10 mouse cellular contexts compared by ENCODE assay signal in the genomic region with DNA sequence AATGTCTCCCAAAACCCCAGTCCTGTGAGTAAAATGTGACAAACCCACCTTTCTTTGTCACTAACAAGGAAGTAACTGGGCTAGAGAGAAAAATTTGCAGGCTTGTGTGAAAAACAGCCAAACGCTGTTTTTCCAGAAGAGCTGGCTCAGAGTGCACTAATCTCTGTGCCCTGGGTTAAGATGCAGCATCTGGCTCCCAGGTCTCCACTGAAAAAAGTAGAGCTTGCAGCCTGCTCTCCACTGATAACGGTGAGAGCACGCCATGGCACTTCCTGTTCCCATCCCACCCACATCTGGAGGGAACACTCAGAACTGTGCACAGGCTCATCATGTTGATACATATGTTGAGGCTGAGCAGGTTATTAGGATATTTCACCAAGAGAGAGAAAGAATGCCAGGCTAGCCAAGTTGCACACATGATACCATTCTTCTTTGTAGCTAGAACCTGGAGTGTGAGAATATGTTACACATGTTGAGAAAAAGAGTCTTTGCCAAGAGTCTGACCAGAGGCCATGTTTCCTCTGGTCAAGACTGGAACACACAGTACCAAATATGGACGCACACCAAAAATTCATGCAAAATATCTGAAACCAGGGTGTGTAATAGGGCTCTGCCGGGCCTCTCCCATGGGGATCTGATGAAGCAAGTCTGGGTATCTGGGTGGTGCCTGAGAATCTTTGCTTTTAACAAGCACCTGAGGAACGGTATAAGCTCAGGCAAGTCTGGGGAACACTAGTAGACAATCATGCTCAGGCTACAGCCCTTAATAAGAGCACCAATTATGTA.
DNase-seq lines count a peak whose midpoint lies in the region; ATAC-seq and TF ChIP-seq lines count a peak whose summit lies in the region.
"Had no signal": no experiment of that assay in that cellular context is flagged by ENCODE, and none has a peak within 500 bp of the region (broad histone marks: within the 10 kb centered on the region; RNA-seq: fewer than 3 reads in every experiment).

No protein-coding gene starts in this region.

- no peaks in the 10 kb centered on the region for H3K36me3 ChIP-seq in liver, embryonic 14.5 days (replicated peaks; ENCODE audit: control insufficient read depth, insufficient read depth, low read depth)
- no peaks in the 10 kb centered on the region for H3K36me3 ChIP-seq in stomach, postnatal 0 days (ENCODE audit: control insufficient read depth, insufficient read depth, low read length)

- WGBS in liver, embryonic 14.5 days (ENCODE audit: insufficient replicate concordance) = 19% methylated on average over 6 of the region's 6 CpGs
- WGBS in stomach, postnatal 0 days = 54% methylated on average over 6 of the region's 6 CpGs

- H3K4me1 ChIP-seq in liver, embryonic 14.5 days (replicated peaks; ENCODE audit: control insufficient read depth in 2 of 2, insufficient read depth in 2 of 2, low read length in 1 of 2) = peaks cover 36 to 72% of the 10 kb centered on the region in 2 experiments
- 0 out of 2 replicates have a peak, but pooled peaks cover 2% of the 10 kb centered on the region for H3K4me1 ChIP-seq in stomach, postnatal 0 days (replicated peaks; ENCODE audit: control insufficient read depth, insufficient read depth)

- peak overlapping the region; percentile 77 for H3K9ac ChIP-seq in liver, embryonic 14.5 days (replicated peaks)
- no peak overlapping the region for H3K9ac ChIP-seq in stomach, postnatal 0 days (ENCODE audit: low read length)

- DNase-seq in layer of hippocampus, adult 2 months (ENCODE audit: low spot score in 2 of 2) = no peak
- DNase-seq in layer of hippocampus, postnatal 36 days = no peak
- peak; percentile 81 for DNase-seq in c-Kit-negative CD71-positive TER-119-positive erythroid progenitor cells, embryonic 14.5 days (ENCODE audit: low read depth, low spot score)
- peak; percentile 90 to 91 (median 91) for DNase-seq in liver, embryonic 14.5 days (ENCODE audit: low read depth in 3 of 3, low spot score in 3 of 3)
- no peak for DNase-seq in stomach, postnatal 0 days (ENCODE audit: low spot score)
- no peak for DNase-seq in kidney, postnatal 14 days
- no peak for DNase-seq in right cerebral cortex, postnatal 14 days
- DNase-seq in layer of hippocampus, adult 18-20 months (ENCODE audit: low spot score in 2 of 2) = no peak
- DNase-seq: cerebellum, adult 2 months; right cerebral cortex, postnatal 25 days had no signal

- peak overlapping the region; percentile 63; the same call in 1 of the 2 replicates for H3K27ac ChIP-seq in layer of hippocampus, adult 2 months
- peak overlapping the region; percentile 96 for H3K27ac ChIP-seq in liver, embryonic 14.5 days
- peak overlapping the region; percentile 45; the same call in 1 of the 2 replicates for H3K27ac ChIP-seq in stomach, postnatal 0 days (replicated peaks)

- no peak overlapping the region for H3K4me3 ChIP-seq in layer of hippocampus, adult 2 months
- peak overlapping the region; percentile 5 to 47 for H3K4me3 ChIP-seq in liver, embryonic 14.5 days (ENCODE audit: insufficient read depth in 1 of 2, low read depth in 2 of 2, low read length in 2 of 2)
- no peak overlapping the region for H3K4me3 ChIP-seq in stomach, postnatal 0 days (ENCODE audit: low read depth, low read length)

- no peaks in the 10 kb centered on the region for H3K27me3 ChIP-seq in liver, embryonic 14.5 days (ENCODE audit: control insufficient read depth, insufficient read depth, low read length)
- H3K27me3 ChIP-seq in stomach, postnatal 0 days (ENCODE audit: control insufficient read depth, insufficient read depth, low read length) = no peaks in the 10 kb centered on the region

- TF ChIP-seq EP300 in liver, embryonic 14.5 days (IDR thresholded peaks at IDR 0.05; ENCODE audit: low read depth) = peak; percentile 98
- no peak for TF ChIP-seq EP300 in stomach, postnatal 0 days (optimal IDR thresholded peaks at IDR 0.05)

- no peaks in the 10 kb centered on the region for H3K9me3 ChIP-seq in liver, embryonic 14.5 days (ENCODE audit: control insufficient read depth, low read length)
- H3K9me3 ChIP-seq in stomach, postnatal 0 days (ENCODE audit: control insufficient read depth, low read length) = no peaks in the 10 kb centered on the region

- peak overlapping the region; percentile 82 for H3K4me2 ChIP-seq in liver, embryonic 14.5 days (ENCODE audit: low read depth)
- H3K4me2 ChIP-seq in stomach, postnatal 0 days (replicated peaks; ENCODE audit: low read depth) = no peak overlapping the region

- ATAC-seq in liver, embryonic 14.5 days (ENCODE audit: insufficient read depth) = peak; percentile 96
- ATAC-seq in stomach, postnatal 0 days (ENCODE audit: low FRiP score, low TSS enrichment) = no peak

- TF ChIP-seq CTCF in layer of hippocampus, adult 2 months (conservative IDR thresholded peaks at IDR 0.05) = no peak
- no peak for TF ChIP-seq CTCF in liver, embryonic 14.5 days (IDR thresholded peaks at IDR 0.05; ENCODE audit: low read depth)
- TF ChIP-seq CTCF in stomach, postnatal 0 days (IDR thresholded peaks at IDR 0.05; ENCODE audit: low read depth) = no peak

Comparison
In these comparisons a context has a peak if more than half of its experiments do, and no peak if none do; other contexts are left out.
1. DNase-seq: peak in c-Kit-negative CD71-positive TER-119-positive erythroid progenitor cells, embryonic 14.5 days (single experiment) and liver, embryonic 14.5 days (3 of 3); none in layer of hippocampus, adult 2 months (0 of 2), layer of hippocampus, postnatal 36 days (0 of 2), stomach, postnatal 0 days (single experiment), kidney, postnatal 14 days (single experiment), right cerebral cortex, postnatal 14 days (single experiment) and layer of hippocampus, adult 18-20 months (0 of 2).
2. H3K27ac ChIP-seq: peak in every context shown above with its lines; median percentile 96 in liver, embryonic 14.5 days; 63 in layer of hippocampus, adult 2 months; 45 in stomach, postnatal 0 days.
3. H3K4me3 ChIP-seq: peak in liver, embryonic 14.5 days (2 of 2); none in layer of hippocampus, adult 2 months (single experiment) and stomach, postnatal 0 days (single experiment).